Mouse (Mus musculus): Measurements from ENCODE around the gene Nudt8.

GRCm38 (mm10) chr19:4042124-4042523 is 41.7 kb downstream of the Nudt8 start:
- TF ChIP-seq POLR2A (IDR thresholded peaks at IDR 0.05; ENCODE audit: low read depth, low read length) (no peak), CTCF (conservative IDR thresholded peaks at IDR 0.05; ENCODE audit: insufficient read depth, insufficient read length, low read depth, low read length) (no peak)
